Mouse (Mus musculus) thymus, postnatal 25 days (tissue): Measurements from ENCODE around the gene Crtac1.

Source experiments
- DNase-seq: peaks from one replicate; pipeline ENCODE4 v3.0.0; 2022

The Crtac1 gene

GRCm38 (mm10) chr19:42415042-42415441 is 16.5 kb downstream of the Crtac1 start:
- no peak for DNase-seq

- DNase-seq = no peak
Observed at GRCm38 (mm10) chr19:42409856-42410255, 21.7 kb downstream of the Crtac1 start.

- DNase-seq = no peak
Observed at GRCm38 (mm10) chr19:42409226-42409625, 22.4 kb downstream of the Crtac1 start.

- no peak for DNase-seq
Observed at GRCm38 (mm10) chr19:42404364-42404763, 27.2 kb downstream of the Crtac1 start.

- no peak for DNase-seq
Observed at GRCm38 (mm10) chr19:42399974-42400373, 31.6 kb downstream of the Crtac1 start.

- DNase-seq = no peak
Observed at GRCm38 (mm10) chr19:42397281-42397680, 34.3 kb downstream of the Crtac1 start.

GRCm38 (mm10) chr19:42394848-42395534 is 36.6 kb downstream of the Crtac1 start:
- DNase-seq = no peak

GRCm38 (mm10) chr19:42393920-42394319 is 37.7 kb downstream of the Crtac1 start:
- DNase-seq = no peak

GRCm38 (mm10) chr19:42392094-42392493 is 39.5 kb downstream of the Crtac1 start:
- DNase-seq = no peak

- DNase-seq = no peak
Observed at GRCm38 (mm10) chr19:42389574-42389973, 42.0 kb downstream of the Crtac1 start.

GRCm38 (mm10) chr19:42384981-42385598 is 46.5 kb downstream of the Crtac1 start:
- DNase-seq = no peak

GRCm38 (mm10) chr19:42380981-42381373 is 50.6 kb downstream of the Crtac1 start:
- DNase-seq = no peak

- no peak for DNase-seq
Observed at GRCm38 (mm10) chr19:42380321-42380980, 51.1 kb downstream of the Crtac1 start.

- DNase-seq = no peak
Observed at GRCm38 (mm10) chr19:42379798-42380197, 51.8 kb downstream of the Crtac1 start.

GRCm38 (mm10) chr19:42377206-42377605 is 54.4 kb downstream of the Crtac1 start:
- DNase-seq = no peak

GRCm38 (mm10) chr19:42363551-42363950 is 68.0 kb downstream of the Crtac1 start:
- DNase-seq = no peak

- DNase-seq = no peak
Observed at GRCm38 (mm10) chr19:42358406-42358805, 73.2 kb downstream of the Crtac1 start.

- no peak for DNase-seq
Observed at GRCm38 (mm10) chr19:42356854-42357253, 74.7 kb downstream of the Crtac1 start.

- DNase-seq = no peak
Observed at GRCm38 (mm10) chr19:42355476-42355875, 76.1 kb downstream of the Crtac1 start.

- DNase-seq = peak; percentile 24
Observed at GRCm38 (mm10) chr19:42341183-42341582, 90.4 kb downstream of the Crtac1 start.

GRCm38 (mm10) chr19:42332081-42332736 is 99.4 kb downstream of the Crtac1 start:
- no peak for DNase-seq

- no peak for DNase-seq
Observed at GRCm38 (mm10) chr19:42331446-42331845, 100.1 kb downstream of the Crtac1 start.

- DNase-seq = no peak
Observed at GRCm38 (mm10) chr19:42328160-42328559, 103.4 kb downstream of the Crtac1 start.

GRCm38 (mm10) chr19:42325894-42326293 is 105.7 kb downstream of the Crtac1 start:
- peak; percentile 16 for DNase-seq
